Mouse (Mus musculus): ENCODE results near the gene Mup4.
"Not testable (repeated sequence)": the region's sequence is repeated elsewhere in the genome, so short reads cannot be mapped to it uniquely, and the experiment has no call there.

Mup4 gene

GRCm38 (mm10) chr4:59960610-59961009 lies at the start of gene Mup4:
Mup4 (minus strand) TSS chr4:59960710.
- DNase-seq: no peak

- DNase-seq: not testable (repeated sequence)
These were observed 37.4 kb upstream of the Mup4 start for GRCm38 (mm10) chr4:59997894-59998293.

GRCm38 (mm10) chr4:59963405-59964344 lies 3.2 kb upstream of the Mup4 start, which contains the start of gene Mup6:
Mup6 (plus strand) TSS chr4:59964294.
- DNase-seq: no peak

- no peak for DNase-seq
These were observed 23.0 kb downstream of the Mup4 start for GRCm38 (mm10) chr4:59937543-59937942.

GRCm38 (mm10) chr4:59932505-59933281 lies 27.8 kb downstream of the Mup4 start:
- DNase-seq: no peak

- DNase-seq: peak; percentile 73
These were observed 32.2 kb downstream of the Mup4 start for GRCm38 (mm10) chr4:59928347-59928746.

GRCm38 (mm10) chr4:59927666-59928065 lies 32.8 kb downstream of the Mup4 start:
- DNase-seq: no peak

GRCm38 (mm10) chr4:59925082-59925481 lies 35.4 kb downstream of the Mup4 start:
- DNase-seq: no peak

GRCm38 (mm10) chr4:59917966-59918365 lies 42.5 kb downstream of the Mup4 start:
- no peak for DNase-seq

- no peak for DNase-seq
These were observed 45.7 kb downstream of the Mup4 start, which contains the start of gene Slc46a2 for GRCm38 (mm10) chr4:59914608-59915403. Slc46a2 (minus strand) TSS chr4:59915056.

GRCm38 (mm10) chr4:59908785-59909184 lies 51.7 kb downstream of the Mup4 start:
- no peak for DNase-seq

- DNase-seq: no peak
These were observed 52.8 kb downstream of the Mup4 start for GRCm38 (mm10) chr4:59907657-59908230.

- no peak for DNase-seq
These were observed 53.4 kb downstream of the Mup4 start for GRCm38 (mm10) chr4:59907092-59907491.

Measured in liver (tissue).